Mouse (Mus musculus) CH12.LX (cell line): ENCODE measurements at regions not wholly inside any gene's neighbourhood (a gene's known extent, or its start where the extent isn't known, plus 50 kb on each side); places are given as distances from the start of the nearest gene placed in this dataset.

ENCODE experiments used
- DNase-seq: peaks from one replicate; pipeline ENCODE4 v3.0.0-alpha.2; 2013; ENCODE audit errors: extremely low read depth
- H3K27ac ChIP-seq: 2 replicates; pipeline ENCODE4 v1.5.1; 2012; ENCODE audit warnings: low read depth, mild to moderate bottlenecking, control low read depth, moderate library complexity; ENCODE audit not compliant: insufficient read depth
- H3K27me3 ChIP-seq: replicated peaks from 2 replicates; pipeline ENCODE3; 2012; ENCODE audit warnings: inconsistent platforms
- H3K36me3 ChIP-seq, 2 experiments: replicated peaks in 1 of 2; 2 replicates each; pipeline versions ENCODE3 to v1.6.1; 2012; ENCODE audit warnings: inconsistent platforms in 1 of 2, low read length in 1 of 2, mild to moderate bottlenecking in 1 of 2, mixed read lengths in 1 of 2, moderate library complexity in 1 of 2; ENCODE audit not compliant: control insufficient read depth in 1 of 2, insufficient read depth in 1 of 2
- H3K4me1 ChIP-seq, 2 experiments: 2 replicates each; pipeline ENCODE4 v1.6.1; 2012; ENCODE audit warnings: inconsistent platforms in 1 of 2, moderate library complexity in 1 of 2; ENCODE audit not compliant: insufficient read depth in 2 of 2, control insufficient read depth in 1 of 2
- H3K4me2 ChIP-seq: 2 replicates; pipeline ENCODE4 v1.6.1; 2012; ENCODE audit warnings: low read depth, mild to moderate bottlenecking, control low read depth; ENCODE audit not compliant: poor library complexity, insufficient read depth, severe bottlenecking
- H3K4me3 ChIP-seq, 3 experiments: fragments of 150-350 bp in 1 of 3; sonication (generic) in 1 of 3; replicated peaks in 1 of 3; 2 replicates each; pipeline versions ENCODE3 to v1.5.1; 2011 to 2012; ENCODE audit warnings: low read depth in 2 of 3, low read length in 2 of 3, mild to moderate bottlenecking in 2 of 3, moderate library complexity in 2 of 3, control low read depth in 1 of 3, improper control_type of control experiment in 1 of 3, inconsistent platforms in 1 of 3, mixed read lengths in 1 of 3; ENCODE audit not compliant: poor library complexity in 1 of 3
- H3K79me2 ChIP-seq: replicated peaks from 2 replicates; pipeline ENCODE4 v1.6.1; 2012; ENCODE audit warnings: mild to moderate bottlenecking, moderate library complexity; ENCODE audit not compliant: control insufficient read depth, poor library complexity, insufficient read depth, severe bottlenecking; ENCODE audit errors: extremely low read depth
- H3K9ac ChIP-seq: 2 replicates; pipeline ENCODE4 v1.6.1; 2012; ENCODE audit warnings: low read depth, mild to moderate bottlenecking, control low read depth, moderate library complexity; ENCODE audit not compliant: insufficient read depth
- H3K9me3 ChIP-seq: replicated peaks from 2 replicates; pipeline ENCODE3; 2012; ENCODE audit warnings: low read length, inconsistent platforms, mixed read lengths
- BHLHE40 ChIP-seq: IDR thresholded peaks from 2 replicates; pipeline ENCODE4 v1.6.1; 2011; ENCODE audit warnings: mild to moderate bottlenecking, low read depth, low read length, improper control_type of control experiment
- CTCF ChIP-seq, 2 experiments: IDR thresholded peaks in 1 of 2; conservative IDR thresholded peaks in 1 of 2; 2 replicates each; pipeline ENCODE4 v1.5.1; 2011 to 2012; ENCODE audit warnings: low read depth in 2 of 2, low read length in 2 of 2, improper control_type of control experiment in 1 of 2, inconsistent platforms in 1 of 2, mild to moderate bottlenecking in 1 of 2, moderate library complexity in 1 of 2
- E2F4 ChIP-seq: IDR thresholded peaks from 2 replicates; pipeline ENCODE4 v1.6.1; 2011; ENCODE audit warnings: low read depth, low read length, improper control_type of control experiment; ENCODE audit not compliant: insufficient replicate concordance
- ELF1 ChIP-seq: IDR thresholded peaks from 2 replicates; pipeline ENCODE4 v1.6.1; 2014; ENCODE audit warnings: low read depth, mild to moderate bottlenecking, inconsistent platforms, low read length, improper control_type of control experiment
- HCFC1 ChIP-seq: IDR thresholded peaks from 2 replicates; pipeline ENCODE4 v1.6.1; 2012; ENCODE audit warnings: low read depth, mild to moderate bottlenecking, inconsistent platforms, low read length, improper control_type of control experiment
- JUND ChIP-seq: conservative IDR thresholded peaks from 2 replicates; pipeline ENCODE4 v1.6.1; 2011; ENCODE audit warnings: low read depth, low read length, improper control_type of control experiment
- MAFK ChIP-seq: IDR thresholded peaks from 2 replicates; pipeline ENCODE4 v1.6.1; 2011; ENCODE audit warnings: low read length, improper control_type of control experiment; ENCODE audit not compliant: insufficient replicate concordance
- MAX ChIP-seq: IDR thresholded peaks from 2 replicates; pipeline ENCODE4 v1.6.1; 2011; ENCODE audit warnings: low read length, improper control_type of control experiment
- MXI1 ChIP-seq: IDR thresholded peaks from 2 replicates; pipeline ENCODE4 v1.6.1; 2011; ENCODE audit warnings: mild to moderate bottlenecking, low read depth, low read length, improper control_type of control experiment
- NELFE ChIP-seq: IDR thresholded peaks from 2 replicates; pipeline ENCODE4 v1.6.1; 2011; ENCODE audit warnings: low read depth, low read length, improper control_type of control experiment
- PAX5 ChIP-seq: IDR thresholded peaks from 2 replicates; pipeline ENCODE4 v1.6.1; 2012; ENCODE audit warnings: low read length, inconsistent platforms, mixed read lengths
- POLR2AphosphoS2 ChIP-seq: IDR thresholded peaks from 2 replicates; pipeline ENCODE4 v1.6.1; 2011; ENCODE audit warnings: low read depth, low read length, improper control_type of control experiment
- RAD21 ChIP-seq: IDR thresholded peaks from 2 replicates; pipeline ENCODE4 v1.6.1; 2011; ENCODE audit warnings: low read depth, mild to moderate bottlenecking, low read length, improper control_type of control experiment, moderate library complexity
- RCOR1 ChIP-seq: conservative IDR thresholded peaks from 2 replicates; pipeline ENCODE4 v1.6.1; 2012; ENCODE audit warnings: low read depth, mild to moderate bottlenecking, inconsistent platforms, low read length, improper control_type of control experiment
- SIN3A ChIP-seq: IDR thresholded peaks from 2 replicates; pipeline ENCODE4 v1.6.1; 2012; ENCODE audit warnings: low read length, improper control_type of control experiment, inconsistent platforms
- SMC3 ChIP-seq: IDR thresholded peaks from 2 replicates; pipeline ENCODE4 v1.6.1; 2011; ENCODE audit warnings: low read depth, low read length, improper control_type of control experiment
- TBP ChIP-seq: conservative IDR thresholded peaks from 2 replicates; pipeline ENCODE4 v1.6.1; 2011; ENCODE audit warnings: low read depth, low read length, improper control_type of control experiment
- ZC3H11A ChIP-seq: IDR thresholded peaks from 2 replicates; pipeline ENCODE4 v1.6.1; 2012; ENCODE audit warnings: low read depth, mild to moderate bottlenecking, inconsistent platforms, low read length, improper control_type of control experiment
- ZKSCAN1 ChIP-seq: IDR thresholded peaks from 2 replicates; pipeline ENCODE4 v1.6.1; 2012; ENCODE audit warnings: low read depth, inconsistent platforms, low read length, improper control_type of control experiment, borderline replicate concordance
- ZMIZ1 ChIP-seq: IDR thresholded peaks from 2 replicates; pipeline ENCODE4 v1.6.1; 2012; ENCODE audit warnings: low read depth, mild to moderate bottlenecking, inconsistent platforms, low read length, improper control_type of control experiment
- ZNF384 ChIP-seq: IDR thresholded peaks from 2 replicates; pipeline ENCODE4 v1.6.1; 2012; ENCODE audit warnings: low read depth, low read length, improper control_type of control experiment, inconsistent platforms
- dilution Hi-C: fragments of 300-500 bp; cut with MboI; formaldehyde crosslinking; loops from 2 replicates; pipeline ENCODE4 v1.14.3; 2020; ENCODE audit warnings: low sequenced_read_pairs; ENCODE audit not compliant: extremely low pct_unique_long_range_greater_than_20kb, extremely low pct_ligation_motif_present
- in situ Hi-C: fragments of 300-500 bp; cut with MboI; formaldehyde crosslinking; loops from 3 replicates; pipeline ENCODE4 v1.14.3; 2019; ENCODE audit warnings: low sequenced_read_pairs, low pct_ligation_motif_present, low pct_unique_long_range_greater_than_20kb, mixed read lengths

- DNase-seq: no peak
- TF ChIP-seq TBP (no peak), CTCF (conservative IDR thresholded peaks at IDR 0.05 in 1 of 2, IDR thresholded peaks at IDR 0.05 in 1 of 2; ENCODE audit: low read depth in 2 of 2, low read length in 2 of 2) (no peak), ZKSCAN1 (no peak)
- dilution Hi-C loops (no loop called here), in situ Hi-C loops (no loop called here)
- Histone ChIP-seq H3K79me2 (no peaks in the 10 kb centered on the region), H3K27ac (no peak overlapping the region), H3K4me3 (no peak overlapping the region), H3K27me3 (no peaks in the 10 kb centered on the region), H3K9ac (no peak overlapping the region), H3K36me3 (no peaks in the 10 kb centered on the region), H3K9me3 (no peaks in the 10 kb centered on the region), H3K4me1 (no peaks in the 10 kb centered on the region), H3K4me2 (no peak overlapping the region)
Observed at GRCm38 (mm10) chr8:78024964-78025363, 188.1 kb upstream of the Ttc29 start.

DNA sequence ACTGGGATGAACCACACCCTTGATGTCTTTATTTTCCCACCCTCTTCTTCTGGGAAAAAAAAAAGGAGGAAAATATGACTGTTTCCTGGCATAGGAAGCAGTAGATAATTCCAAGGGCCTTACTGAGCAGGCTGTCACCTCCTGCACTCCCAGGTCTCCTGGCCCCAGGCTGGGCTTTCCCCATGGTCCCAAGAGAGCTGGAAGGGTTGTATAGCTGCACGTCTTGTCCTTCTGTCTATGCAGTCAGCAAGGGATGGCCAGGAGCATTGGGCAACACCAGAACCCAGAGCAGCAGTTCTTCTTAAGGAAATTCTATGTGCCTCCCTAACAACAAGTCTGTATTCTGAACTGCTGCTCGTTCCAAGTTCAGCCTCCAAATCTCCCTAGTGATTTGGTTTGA is 185.7 kb upstream of the Ttc29 start:
- Histone ChIP-seq H3K9ac (no peak overlapping the region), H3K4me3 (no peak overlapping the region)
- in situ Hi-C loops (no loop called here), dilution Hi-C loops (no loop called here)
- no peak for TF ChIP-seq HCFC1
- TF ChIP-seq ZNF384: no peak
- no peak for TF ChIP-seq MXI1
- TF ChIP-seq RCOR1: no peak
- TF ChIP-seq BHLHE40: no peak
- TF ChIP-seq NELFE: no peak
- no peak for TF ChIP-seq JUND
- TF ChIP-seq ELF1: no peak
- no peak for TF ChIP-seq SMC3
- no peak for TF ChIP-seq PAX5
- TF ChIP-seq RAD21: no peak
- TF ChIP-seq ZKSCAN1: no peak
- no peak for TF ChIP-seq POLR2AphosphoS2
- TF ChIP-seq E2F4: no peak
- TF ChIP-seq MAX: no peak
- TF ChIP-seq ZMIZ1: no peak
- TF ChIP-seq MAFK: no peak
- TF ChIP-seq ZC3H11A: no peak
- TF ChIP-seq SIN3A: no peak
- TF ChIP-seq, all 38 proteins: peak for 0
- Histone ChIP-seq H3K36me3 (no peaks in the 10 kb centered on the region), H3K9me3 (no peaks in the 10 kb centered on the region), H3K4me1 (no peaks in the 10 kb centered on the region), H3K79me2 (no peaks in the 10 kb centered on the region), H3K27ac (no peak overlapping the region), H3K4me2 (no peak overlapping the region), H3K27me3 (no peaks in the 10 kb centered on the region)
- DNase-seq: no peak
